Mouse (Mus musculus): ENCODE results near the gene Tmem131.

GRCm38 (mm10) chr1:36796711-36797110 is 146.8 kb downstream of the Tmem131 start:
- TF ChIP-seq POLR2A (IDR thresholded peaks at IDR 0.05; ENCODE audit: low read depth, low read length) (no peak), POLR2AphosphoS2 (IDR thresholded peaks at IDR 0.05; ENCODE audit: low read depth, low read length) (no peak), CTCF (conservative IDR thresholded peaks at IDR 0.05 in 1 of 2, IDR thresholded peaks at IDR 0.05 in 1 of 2; ENCODE audit: low read depth in 2 of 2, low read length in 2 of 2) (no peak), ELF1 (IDR thresholded peaks at IDR 0.05; ENCODE audit: low read depth, low read length) (no peak), JUND (conservative IDR thresholded peaks at IDR 0.05; ENCODE audit: low read depth, low read length) (no peak), NELFE (IDR thresholded peaks at IDR 0.05; ENCODE audit: low read depth, low read length) (no peak), EP300 (IDR thresholded peaks at IDR 0.05; ENCODE audit: low read length) (no peak), ZNF384 (IDR thresholded peaks at IDR 0.05; ENCODE audit: low read depth, low read length) (no peak), NRF1 (IDR thresholded peaks at IDR 0.05; ENCODE audit: low read depth, low read length) (no peak), ZC3H11A (IDR thresholded peaks at IDR 0.05; ENCODE audit: low read depth, low read length) (no peak), CHD1 (IDR thresholded peaks at IDR 0.05; ENCODE audit: low read depth, low read length) (no peak), ZKSCAN1 (IDR thresholded peaks at IDR 0.05; ENCODE audit: borderline replicate concordance, low read depth, low read length) (no peak), SMC3 (IDR thresholded peaks at IDR 0.05; ENCODE audit: low read depth, low read length) (no peak)

Measured in CH12.LX (cell line).